Mouse (Mus musculus): Measurements from ENCODE around the gene Aqp12. TPM values are rescaled to one million over a fixed set of nuclear protein-coding genes. Genes with fewer than 3 reads are reported as not detected.

Gene Aqp12
- polyA plus RNA-seq, 1 experiment from 2014 or later = not detected

DNA sequence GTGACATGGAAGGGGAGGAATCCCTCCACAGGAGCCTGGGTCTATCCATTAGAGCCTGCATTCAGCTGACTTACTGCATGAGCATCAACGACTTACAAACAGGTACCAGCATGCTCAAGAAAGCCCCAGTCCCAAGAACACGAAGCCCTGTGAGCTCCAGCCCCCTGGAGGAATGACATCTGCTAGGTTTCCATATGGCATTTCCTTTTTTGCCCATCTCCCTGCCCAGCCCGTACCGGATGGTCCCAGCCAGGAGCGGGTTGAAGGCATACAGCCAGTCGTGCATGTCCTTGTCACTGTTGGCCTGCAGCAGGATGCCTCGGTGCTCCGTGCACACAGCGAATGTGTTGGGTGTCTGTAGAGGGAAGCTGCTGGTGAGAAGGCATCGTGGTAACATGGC lies 12.6 kb downstream of the Aqp12 start:
- 78% methylated on average over 10 of the region's 10 CpGs for WGBS

DNA sequence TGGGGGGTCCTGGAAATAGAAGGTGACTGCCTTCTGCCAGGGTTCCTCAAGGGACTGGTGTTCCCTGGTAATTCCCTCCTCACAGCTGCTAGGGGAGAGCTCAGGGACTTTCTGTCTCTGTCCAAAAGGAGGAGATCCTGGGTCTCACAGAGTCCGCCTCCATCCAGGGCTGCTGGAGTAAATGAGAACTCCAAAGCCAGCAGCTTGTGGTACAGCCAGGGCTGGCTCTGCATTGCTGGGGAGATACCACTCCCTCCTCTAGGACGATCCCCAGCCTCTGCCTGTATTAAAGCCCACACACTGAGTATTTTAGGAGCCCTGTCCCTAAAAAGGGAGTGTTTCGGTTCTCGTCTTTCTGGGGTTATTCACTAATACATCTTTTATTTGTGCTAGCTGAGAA lies 14.5 kb downstream of the Aqp12 start:
- Histone ChIP-seq H3K4me3 (no peak overlapping the region), H3K27ac (no peak overlapping the region), H3K4me1 (no peaks in the 10 kb centered on the region), H3K9me3 (no peaks in the 10 kb centered on the region), H3K9ac (no peak overlapping the region), H3K27me3 (no peaks in the 10 kb centered on the region), H3K36me3 (peaks cover 8% of the 10 kb centered on the region; the same call in 1 of the 2 replicates), H3K4me2 (no peak overlapping the region)
- WGBS = 76% methylated on average over 4 of the region's 4 CpGs
- no peak for ATAC-seq (ENCODE audit: insufficient number of reproducible peaks, insufficient read depth, low FRiP score, low TSS enrichment, low read depth)

More for the DNA sequence above, 12.6 kb downstream of the Aqp12 start:
- Histone ChIP-seq H3K9me3 (no peaks in the 10 kb centered on the region), H3K4me2 (no peak overlapping the region), H3K27ac (no peak overlapping the region), H3K36me3 (peaks cover 8% of the 10 kb centered on the region; the same call in 1 of the 2 replicates), H3K4me1 (no peaks in the 10 kb centered on the region), H3K4me3 (no peak overlapping the region), H3K9ac (no peak overlapping the region), H3K27me3 (no peaks in the 10 kb centered on the region)
- ATAC-seq (ENCODE audit: insufficient number of reproducible peaks, insufficient read depth, low FRiP score, low TSS enrichment, low read depth) = no peak

DNA sequence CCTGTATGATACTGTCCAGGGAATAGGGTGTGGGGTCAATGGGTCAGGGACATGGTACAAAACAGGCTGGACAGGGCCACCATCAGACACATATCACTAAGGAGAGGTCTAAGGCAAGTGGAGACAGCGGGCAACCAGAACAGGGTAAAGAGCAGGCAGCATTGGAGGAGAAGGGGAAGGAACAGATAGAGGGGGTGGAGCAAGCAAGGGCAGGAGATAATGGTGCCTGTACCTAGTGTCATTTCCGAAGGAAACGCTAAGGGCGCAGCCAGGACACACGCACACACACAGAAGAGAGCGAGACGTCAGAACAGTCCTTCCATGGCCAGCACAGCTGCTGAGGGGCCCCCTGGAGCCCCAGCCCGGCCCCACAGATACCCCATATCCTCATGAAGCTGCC lies 20.5 kb downstream of the Aqp12 start:
- no peaks in the 10 kb centered on the region for H3K9me3 ChIP-seq
- no peak overlapping the region for H3K4me3 ChIP-seq
- peaks cover 6% of the 10 kb centered on the region; the same call in 1 of the 2 replicates for H3K36me3 ChIP-seq
- no peak overlapping the region for H3K27ac ChIP-seq
- no peaks in the 10 kb centered on the region for H3K4me1 ChIP-seq
- no peak overlapping the region for H3K9ac ChIP-seq
- H3K27me3 ChIP-seq = no peaks in the 10 kb centered on the region
- ATAC-seq (ENCODE audit: insufficient number of reproducible peaks, insufficient read depth, low FRiP score, low TSS enrichment, low read depth) = no peak
- H3K4me2 ChIP-seq = no peak overlapping the region
- WGBS = 87% methylated on average over 8 of the region's 8 CpGs

DNA sequence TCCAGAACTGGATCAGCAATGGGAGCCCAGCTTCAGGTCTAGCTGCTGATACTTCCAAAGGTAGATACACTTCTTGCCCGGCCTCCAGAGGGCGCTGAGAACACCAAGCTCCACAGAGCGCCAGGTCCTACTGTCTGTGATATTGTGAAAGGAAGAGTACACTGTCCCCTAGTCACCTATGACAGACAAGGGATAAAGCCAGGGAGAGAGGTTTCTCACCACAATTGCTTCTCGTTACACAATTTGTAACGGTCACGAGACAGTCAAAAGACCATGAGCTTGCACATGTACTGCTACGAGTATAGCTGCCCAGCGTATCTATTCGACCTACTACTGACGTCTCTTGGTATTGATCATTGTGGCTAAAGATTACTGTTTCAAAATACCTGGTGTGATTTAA lies 23.3 kb downstream of the Aqp12 start:
- Histone ChIP-seq H3K4me1 (no peaks in the 10 kb centered on the region), H3K4me2 (no peak overlapping the region), H3K27me3 (no peaks in the 10 kb centered on the region), H3K36me3 (no peaks in the 10 kb centered on the region), H3K4me3 (no peak overlapping the region), H3K9ac (no peak overlapping the region), H3K27ac (no peak overlapping the region), H3K9me3 (no peaks in the 10 kb centered on the region)
- 85% methylated on average over 10 of the region's 10 CpGs for WGBS
- no peak for ATAC-seq (ENCODE audit: insufficient number of reproducible peaks, insufficient read depth, low FRiP score, low TSS enrichment, low read depth)

DNA sequence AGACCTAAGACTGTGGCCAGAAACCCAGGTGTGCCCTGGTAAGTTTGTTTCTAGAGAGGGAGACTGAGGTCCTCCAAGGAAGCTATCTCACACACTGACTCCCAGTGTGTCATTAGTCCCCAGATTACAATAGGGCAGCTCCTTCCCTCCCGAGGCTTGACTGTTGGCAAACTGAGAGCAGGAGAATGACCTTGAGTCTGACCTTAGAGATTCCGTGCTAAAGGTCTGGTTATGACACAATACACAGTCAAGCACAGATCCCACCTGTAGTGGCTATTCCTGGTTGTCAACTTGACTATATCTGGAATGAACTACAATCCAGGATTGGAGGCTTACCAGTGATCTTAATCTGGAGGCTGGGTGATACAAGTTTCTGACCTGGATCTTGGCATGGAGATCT lies 23.9 kb downstream of the Aqp12 start:
- H3K9me3 ChIP-seq = no peaks in the 10 kb centered on the region
- WGBS = 61% methylated on average over 2 of the region's 2 CpGs
- H3K27me3 ChIP-seq = no peaks in the 10 kb centered on the region
- H3K36me3 ChIP-seq = no peaks in the 10 kb centered on the region
- H3K27ac ChIP-seq = no peak overlapping the region
- H3K4me3 ChIP-seq = no peak overlapping the region
- H3K4me1 ChIP-seq = no peaks in the 10 kb centered on the region
- ATAC-seq (ENCODE audit: insufficient number of reproducible peaks, insufficient read depth, low FRiP score, low TSS enrichment, low read depth) = no peak
- no peak overlapping the region for H3K9ac ChIP-seq
- no peak overlapping the region for H3K4me2 ChIP-seq

DNA sequence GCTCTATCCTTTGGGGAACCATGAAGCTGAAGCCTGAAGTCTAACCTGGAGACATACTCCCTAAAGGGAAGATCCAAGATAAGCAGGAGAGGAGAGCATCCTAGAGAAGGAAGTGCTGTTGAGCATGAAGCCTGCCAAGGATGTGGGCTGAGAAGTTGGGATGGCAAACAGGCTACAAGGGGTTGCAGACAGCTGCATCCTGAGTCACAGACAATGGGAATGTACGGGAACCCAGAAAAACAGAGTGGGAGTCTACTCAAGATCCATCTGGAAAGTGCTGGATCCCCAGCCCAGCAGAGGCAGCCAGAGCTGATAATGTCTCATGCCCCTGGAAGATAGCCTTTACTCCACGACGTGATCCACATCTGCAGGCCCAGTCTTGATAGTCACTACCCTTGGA lies 25.1 kb downstream of the Aqp12 start:
- Histone ChIP-seq H3K4me2 (no peak overlapping the region), H3K27ac (no peak overlapping the region), H3K4me1 (no peaks in the 10 kb centered on the region), H3K27me3 (no peaks in the 10 kb centered on the region), H3K9me3 (no peaks in the 10 kb centered on the region), H3K36me3 (peaks cover 2% of the 10 kb centered on the region; the same call in 1 of the 2 replicates), H3K4me3 (no peak overlapping the region), H3K9ac (no peak overlapping the region)
- no peak for ATAC-seq (ENCODE audit: insufficient number of reproducible peaks, insufficient read depth, low FRiP score, low TSS enrichment, low read depth)
- WGBS = 84% methylated on average over 3 of the region's 3 CpGs

DNA sequence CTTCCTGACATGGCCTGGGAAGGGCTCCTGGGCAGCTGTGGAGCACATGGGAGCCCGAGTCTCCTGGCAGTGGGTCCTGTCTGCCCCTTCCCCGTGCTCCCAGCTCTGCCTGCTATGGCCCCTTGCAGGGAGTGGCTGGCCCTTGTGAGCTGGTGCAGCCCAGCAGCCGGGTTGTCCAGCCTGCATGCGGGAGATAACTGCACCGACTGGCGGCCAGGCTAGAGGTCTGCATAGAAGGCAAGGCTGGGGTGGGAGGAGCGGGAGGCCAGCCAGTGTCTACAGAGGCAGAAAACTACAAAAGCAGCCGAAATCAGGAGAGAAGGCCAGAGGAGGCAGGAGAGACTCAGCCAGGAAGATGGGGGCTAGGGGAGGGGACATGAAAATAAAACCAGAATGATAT lies 27.9 kb downstream of the Aqp12 start:
- H3K4me2 ChIP-seq = no peak overlapping the region
- WGBS = 66% methylated on average over 8 of the region's 8 CpGs
- H3K4me1 ChIP-seq = no peaks in the 10 kb centered on the region
- H3K9ac ChIP-seq = no peak overlapping the region
- ATAC-seq (ENCODE audit: insufficient number of reproducible peaks, insufficient read depth, low FRiP score, low TSS enrichment, low read depth) = no peak
- no peaks in the 10 kb centered on the region for H3K27me3 ChIP-seq
- no peak overlapping the region for H3K4me3 ChIP-seq
- no peak overlapping the region for H3K27ac ChIP-seq
- H3K9me3 ChIP-seq = no peaks in the 10 kb centered on the region
- peaks cover 22% of the 10 kb centered on the region for H3K36me3 ChIP-seq

DNA sequence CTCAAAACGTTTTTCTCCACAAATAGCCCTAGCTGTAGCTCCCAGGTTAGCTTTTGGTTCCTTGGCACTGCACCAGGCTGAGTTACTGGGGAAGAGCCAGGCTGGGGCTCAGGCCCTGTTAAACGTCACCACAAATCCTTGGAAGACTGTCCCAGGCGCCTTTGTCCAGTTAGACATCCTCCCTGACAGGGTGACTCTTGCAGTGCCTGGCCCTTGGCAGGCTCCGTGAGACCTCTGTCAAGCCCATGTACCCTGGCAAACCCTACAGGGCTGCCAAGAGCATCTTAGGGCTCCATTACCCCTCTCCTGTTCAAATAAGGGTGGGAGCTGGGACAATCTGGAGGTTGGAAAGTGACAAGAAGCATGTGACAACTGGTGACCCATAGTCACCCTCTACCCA lies 29.8 kb downstream of the Aqp12 start:
- Histone ChIP-seq H3K4me3 (no peak overlapping the region), H3K27me3 (no peaks in the 10 kb centered on the region), H3K4me2 (no peak overlapping the region), H3K36me3 (peaks cover 35% of the 10 kb centered on the region), H3K27ac (no peak overlapping the region), H3K9me3 (no peaks in the 10 kb centered on the region), H3K9ac (no peak overlapping the region), H3K4me1 (no peaks in the 10 kb centered on the region)
- WGBS = 70% methylated on average over 4 of the region's 4 CpGs
- ATAC-seq (ENCODE audit: insufficient number of reproducible peaks, insufficient read depth, low FRiP score, low TSS enrichment, low read depth) = no peak

DNA sequence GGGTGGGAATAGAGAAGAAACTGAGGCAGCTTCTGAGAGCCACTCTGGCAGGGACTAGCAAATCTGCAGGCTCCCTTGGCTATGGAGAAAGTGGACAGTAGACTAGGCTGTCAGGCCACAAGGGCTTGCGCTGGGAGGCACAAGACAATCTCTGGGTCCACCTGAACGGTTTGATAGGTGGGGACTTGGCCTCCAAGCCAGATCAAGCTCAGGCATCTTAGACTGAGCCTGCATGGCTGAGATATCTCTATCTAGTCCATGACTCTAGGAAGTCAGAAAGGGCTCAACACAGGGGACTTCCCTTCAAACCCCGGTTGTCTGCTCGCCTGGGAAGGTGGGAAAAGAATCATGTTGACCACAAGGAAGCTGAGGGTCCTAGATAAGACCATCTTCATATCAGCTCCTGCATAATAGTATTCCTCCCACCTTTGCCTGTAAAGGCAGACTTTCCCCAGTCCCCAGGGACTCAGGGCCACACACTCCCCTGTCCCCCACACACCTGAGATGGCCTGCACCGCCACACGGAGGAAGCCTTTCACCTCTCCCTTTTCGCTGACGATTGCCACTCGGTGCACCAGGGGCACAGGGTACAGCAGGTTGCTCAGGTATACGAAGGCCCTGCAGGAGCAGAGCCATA lies 40.1 kb downstream of the Aqp12 start:
- H3K27ac ChIP-seq = no peak overlapping the region
- no peak overlapping the region for H3K4me3 ChIP-seq
- no peaks in the 10 kb centered on the region for H3K9me3 ChIP-seq
- peaks cover 27% of the 10 kb centered on the region for H3K36me3 ChIP-seq
- H3K4me2 ChIP-seq = no peak overlapping the region
- H3K27me3 ChIP-seq = no peaks in the 10 kb centered on the region
- H3K4me1 ChIP-seq = no peaks in the 10 kb centered on the region
- WGBS = 88% methylated on average over 10 of the region's 10 CpGs
- no peak for ATAC-seq (ENCODE audit: insufficient number of reproducible peaks, insufficient read depth, low FRiP score, low TSS enrichment, low read depth)
- no peak overlapping the region for H3K9ac ChIP-seq

DNA sequence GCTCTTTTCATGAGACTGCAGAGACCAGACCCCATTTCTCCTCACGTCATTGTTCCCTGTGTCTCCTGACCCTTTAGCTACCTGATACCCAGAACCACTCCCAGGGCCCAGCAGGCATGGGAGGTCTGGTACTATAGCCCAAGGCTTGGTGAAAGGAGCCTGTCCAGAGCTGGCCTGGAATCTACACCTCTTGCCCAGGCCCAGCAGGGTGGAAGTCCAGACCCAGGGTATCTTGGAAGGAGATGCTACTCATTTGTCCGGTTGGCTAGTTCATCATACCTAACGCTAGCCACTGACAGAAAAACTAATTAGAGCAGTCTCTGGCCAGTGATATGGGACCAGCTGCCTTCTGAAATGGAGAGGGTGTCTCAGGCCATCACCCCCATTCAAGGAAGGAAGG lies 43.9 kb downstream of the Aqp12 start:
- no peak overlapping the region for H3K4me3 ChIP-seq
- H3K36me3 ChIP-seq = peaks cover 25% of the 10 kb centered on the region; the same call in 1 of the 2 replicates
- no peak overlapping the region for H3K9ac ChIP-seq
- WGBS = 86% methylated on average over 3 of the region's 3 CpGs
- H3K9me3 ChIP-seq = no peaks in the 10 kb centered on the region
- no peaks in the 10 kb centered on the region for H3K4me1 ChIP-seq
- no peak for ATAC-seq (ENCODE audit: insufficient number of reproducible peaks, insufficient read depth, low FRiP score, low TSS enrichment, low read depth)
- H3K27me3 ChIP-seq = no peaks in the 10 kb centered on the region
- H3K27ac ChIP-seq = no peak overlapping the region
- no peak overlapping the region for H3K4me2 ChIP-seq

DNA sequence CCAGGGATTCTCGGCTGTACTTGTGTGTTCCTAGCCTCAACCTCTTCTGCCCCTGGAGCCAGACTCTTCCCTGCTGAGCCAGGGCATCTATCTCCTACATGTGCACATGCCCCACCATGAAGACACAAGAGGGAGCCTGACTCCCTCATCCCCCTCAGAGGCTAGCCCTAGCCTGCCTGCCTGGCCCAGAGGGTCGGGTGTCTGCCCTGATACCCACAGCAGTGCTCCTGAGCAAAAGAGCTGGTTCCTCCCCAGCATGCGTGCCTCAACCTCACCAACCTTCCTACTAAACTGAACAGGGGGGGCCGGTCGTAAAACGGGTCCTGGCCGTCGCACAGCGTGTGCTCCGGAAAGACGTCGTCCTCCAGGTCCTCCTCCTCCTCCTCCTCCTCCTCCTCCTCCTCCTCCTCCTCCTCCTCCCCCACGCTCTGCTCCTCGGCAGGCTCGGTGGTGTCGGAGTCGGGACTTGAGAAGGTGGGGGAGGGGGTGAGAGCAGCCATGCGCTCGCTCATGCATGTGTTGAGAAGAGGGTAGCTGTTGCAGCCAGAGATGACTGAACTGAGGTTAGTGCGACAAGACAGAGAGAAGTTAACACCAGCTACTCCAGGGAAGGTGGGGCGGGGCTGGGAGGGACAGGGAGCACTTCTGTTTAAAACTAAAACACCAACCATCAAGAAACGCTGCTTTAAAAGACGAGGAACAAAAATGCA lies 45.1 kb downstream of the Aqp12 start:
- 60% methylated on average over 21 of the region's 23 CpGs for WGBS
- Histone ChIP-seq H3K4me2 (no peak overlapping the region), H3K4me3 (no peak overlapping the region), H3K27me3 (no peaks in the 10 kb centered on the region), H3K4me1 (no peaks in the 10 kb centered on the region), H3K27ac (no peak overlapping the region), H3K9me3 (no peaks in the 10 kb centered on the region), H3K9ac (no peak overlapping the region), H3K36me3 (peaks cover 37% of the 10 kb centered on the region)
- no peak for ATAC-seq (ENCODE audit: insufficient number of reproducible peaks, insufficient read depth, low FRiP score, low TSS enrichment, low read depth)
